Comparison of ENCODE assay signal across 16 mouse cellular contexts in genomic region chr14:16964717-16965391, GRCm38 (mm10).
DNase-seq lines count a peak whose midpoint lies in the region; ATAC-seq and TF ChIP-seq lines count a peak whose summit lies in the region.
"Had no signal": no experiment of that assay in that cellular context is flagged by ENCODE, and none has a peak within 500 bp of the region (broad histone marks: within the 10 kb centered on the region; RNA-seq: fewer than 3 reads in every experiment).

No protein-coding gene starts in this region.

- peaks cover 16% of the 10 kb centered on the region for H3K4me1 ChIP-seq in lung, embryonic 14.5 days (ENCODE audit: insufficient read depth)
- no peaks in the 10 kb centered on the region for H3K4me1 ChIP-seq in neural tube, embryonic 11.5 days (ENCODE audit: control insufficient read depth, insufficient read depth, low read length)
- H3K4me1 ChIP-seq in heart, embryonic 12.5 days (replicated peaks), result 0 out of 2 replicates have a peak, but pooled peaks cover 5% of the 10 kb centered on the region
- H3K4me1 ChIP-seq in liver, postnatal 0 days (ENCODE audit: insufficient read depth), result no peaks in the 10 kb centered on the region
- H3K4me1 ChIP-seq: forebrain, embryonic 12.5 days; hindbrain, embryonic 15.5 days had no signal

- TF ChIP-seq EP300 in liver, postnatal 0 days (IDR thresholded peaks at IDR 0.05; ENCODE audit: low read depth), result no peak

- no peaks in the 10 kb centered on the region for H3K36me3 ChIP-seq in lung, embryonic 14.5 days (ENCODE audit: insufficient read depth)
- no peaks in the 10 kb centered on the region for H3K36me3 ChIP-seq in neural tube, embryonic 11.5 days (ENCODE audit: control insufficient read depth, insufficient read depth, low read length)
- no peaks in the 10 kb centered on the region for H3K36me3 ChIP-seq in heart, embryonic 12.5 days
- no peaks in the 10 kb centered on the region for H3K36me3 ChIP-seq in liver, postnatal 0 days (replicated peaks; ENCODE audit: insufficient read depth, low read length)
- H3K36me3 ChIP-seq: forebrain, embryonic 12.5 days; hindbrain, embryonic 15.5 days had no signal

- 5% methylated on average over 2 of the region's 2 CpGs for WGBS in lung, embryonic 14.5 days
- WGBS in neural tube, embryonic 11.5 days, result 46% methylated on average over 2 of the region's 2 CpGs
- 23% methylated on average over 2 of the region's 2 CpGs for WGBS in heart, embryonic 12.5 days
- WGBS in liver, postnatal 0 days (ENCODE audit: insufficient replicate concordance), result 46% methylated on average over 2 of the region's 2 CpGs

- DNase-seq in lung, embryonic 14.5 days, result peak; percentile 43
- DNase-seq in lung, postnatal 4 days, result no peak
- peak; percentile 45 for DNase-seq in embryo, embryonic 11.5 days (ENCODE audit: low read depth, low spot score)
- peak; percentile 76 for DNase-seq in forelimb bud, embryonic 11.5 days (ENCODE audit: low read depth, low spot score)
- DNase-seq in neural tube, embryonic 11.5 days (ENCODE audit: low spot score), result peak; percentile 24
- DNase-seq in liver, postnatal 0 days, result no peak
- DNase-seq in gastrocnemius, adult 18-20 months (ENCODE audit: low spot score), result no peak
- DNase-seq: cerebellum, adult 11-12 months; heart, adult 18-20 months; kidney, adult 18-20 months; kidney, postnatal 36 days had no signal

- H3K9ac ChIP-seq in lung, embryonic 14.5 days, result no peak overlapping the region
- H3K9ac ChIP-seq in neural tube, embryonic 11.5 days (ENCODE audit: low read length), result no peak overlapping the region
- no peak overlapping the region for H3K9ac ChIP-seq in heart, embryonic 12.5 days
- H3K9ac ChIP-seq in liver, postnatal 0 days (replicated peaks), result no peak overlapping the region
- H3K9ac ChIP-seq: forebrain, embryonic 12.5 days; hindbrain, embryonic 15.5 days had no signal

- ATAC-seq in lung, embryonic 14.5 days (ENCODE audit: insufficient read depth), result peak; percentile 42; the same call in 1 of the 2 replicates
- no peak for ATAC-seq in neural tube, embryonic 11.5 days (ENCODE audit: insufficient read depth, low FRiP score, low TSS enrichment)
- ATAC-seq in heart, embryonic 12.5 days (ENCODE audit: insufficient number of reproducible peaks, low FRiP score), result no peak
- no peak for ATAC-seq in liver, postnatal 0 days

- H3K4me3 ChIP-seq in lung, embryonic 14.5 days (ENCODE audit: low read depth, low read length), result no peak overlapping the region
- no peak overlapping the region for H3K4me3 ChIP-seq in neural tube, embryonic 11.5 days (ENCODE audit: low read depth, low read length)
- no peak overlapping the region for H3K4me3 ChIP-seq in heart, embryonic 12.5 days
- H3K4me3 ChIP-seq in liver, postnatal 0 days (ENCODE audit: low read depth, low read length), result no peak overlapping the region
- H3K4me3 ChIP-seq: forebrain, embryonic 12.5 days; hindbrain, embryonic 15.5 days; megakaryocyte, embryonic 14.5 days had no signal

- H3K4me2 ChIP-seq in lung, embryonic 14.5 days, result no peak overlapping the region
- H3K4me2 ChIP-seq in neural tube, embryonic 11.5 days (ENCODE audit: low read depth), result no peak overlapping the region
- H3K4me2 ChIP-seq in heart, embryonic 12.5 days, result no peak overlapping the region
- H3K4me2 ChIP-seq in liver, postnatal 0 days (ENCODE audit: low read depth, low read length), result no peak overlapping the region
- H3K4me2 ChIP-seq: forebrain, embryonic 12.5 days; hindbrain, embryonic 15.5 days; liver, embryonic 11.5 days had no signal

- H3K27me3 ChIP-seq in lung, embryonic 14.5 days (ENCODE audit: insufficient read depth, low read length), result no peaks in the 10 kb centered on the region
- no peaks in the 10 kb centered on the region for H3K27me3 ChIP-seq in neural tube, embryonic 11.5 days (ENCODE audit: control insufficient read depth, insufficient read depth, low read length)
- no peaks in the 10 kb centered on the region for H3K27me3 ChIP-seq in heart, embryonic 12.5 days (replicated peaks)
- no peaks in the 10 kb centered on the region for H3K27me3 ChIP-seq in liver, postnatal 0 days (ENCODE audit: insufficient read depth, low read length)
- H3K27me3 ChIP-seq: forebrain, embryonic 12.5 days; hindbrain, embryonic 15.5 days; megakaryocyte, embryonic 14.5 days had no signal

- H3K27ac ChIP-seq in lung, embryonic 14.5 days (ENCODE audit: low read depth), result peak overlapping the region; percentile 39; the same call in 1 of the 2 replicates
- no peak overlapping the region for H3K27ac ChIP-seq in neural tube, embryonic 11.5 days (ENCODE audit: low read depth, low read length)
- H3K27ac ChIP-seq in heart, embryonic 12.5 days (ENCODE audit: poor library complexity, severe bottlenecking), result no peak overlapping the region
- no peak overlapping the region for H3K27ac ChIP-seq in liver, postnatal 0 days (ENCODE audit: low read depth)
- H3K27ac ChIP-seq: forebrain, embryonic 12.5 days; hindbrain, embryonic 15.5 days had no signal

- H3K9me3 ChIP-seq in lung, embryonic 14.5 days (ENCODE audit: low read depth, low read length), result no peaks in the 10 kb centered on the region
- no peaks in the 10 kb centered on the region for H3K9me3 ChIP-seq in neural tube, embryonic 11.5 days (ENCODE audit: control insufficient read depth, low read length)
- H3K9me3 ChIP-seq in heart, embryonic 12.5 days (replicated peaks), result no peaks in the 10 kb centered on the region
- no peaks in the 10 kb centered on the region for H3K9me3 ChIP-seq in liver, postnatal 0 days (ENCODE audit: low read length)
- H3K9me3 ChIP-seq: forebrain, embryonic 12.5 days; hindbrain, embryonic 15.5 days; megakaryocyte, embryonic 14.5 days had no signal

- no peak for TF ChIP-seq CTCF in lung, embryonic 14.5 days (IDR thresholded peaks at IDR 0.05; ENCODE audit: low read depth)
- no peak for TF ChIP-seq CTCF in liver, postnatal 0 days (IDR thresholded peaks at IDR 0.05; ENCODE audit: low read depth)

Comparison
In these comparisons a context has a peak if more than half of its experiments do, and no peak if none do; other contexts are left out.
1. DNase-seq: peak in lung, embryonic 14.5 days (single experiment), embryo, embryonic 11.5 days (single experiment), forelimb bud, embryonic 11.5 days (single experiment) and neural tube, embryonic 11.5 days (single experiment); none in lung, postnatal 4 days (0 of 2), liver, postnatal 0 days (single experiment) and gastrocnemius, adult 18-20 months (single experiment).